Mouse (Mus musculus): Measurements from ENCODE around the gene Acnat1. TPM values are rescaled to one million over a fixed set of nuclear protein-coding genes. Genes with fewer than 3 reads are reported as not detected.
"Not testable (repeated sequence)": the region's sequence is repeated elsewhere in the genome, so short reads cannot be mapped to it uniquely, and the experiment has no call there.

Gene Acnat1
- 0.18 TPM in 1 of 2 replicates, not detected in the other for polyA plus RNA-seq (2015; fragmentation: Nextera tagmentation; extraction: Ambion mirVana)

GRCm38 (mm10) chr4:49473435-49474100 lies at the start of gene Acnat1:
TSS of gene Acnat1 (minus strand) at chr4:49473912.
- Histone ChIP-seq H3K4me1 (0 out of 2 replicates have a peak, but pooled peaks cover 5% of the 10 kb centered on the region), H3K4me2 (no peak within 1 kb of the TSS), H3K27ac (no peak within 1 kb of the TSS), H3K27me3 (no peaks in the 10 kb centered on the region), H3K9ac (no peak within 1 kb of the TSS), H3K9me3 (no peaks in the 10 kb centered on the region), H3K36me3 (no peaks in the 10 kb centered on the region), H3K4me3 (no peak within 1 kb of the TSS)
- no peak for ATAC-seq (ENCODE audit: insufficient number of reproducible peaks, insufficient read depth, low FRiP score, low TSS enrichment, low read depth)
- 47% methylated on average over 3 of the region's 3 CpGs for WGBS

- H3K36me3 ChIP-seq = peaks cover 47% of the 10 kb centered on the region
- H3K27ac ChIP-seq = no peak overlapping the region
- ATAC-seq (ENCODE audit: insufficient number of reproducible peaks, insufficient read depth, low FRiP score, low TSS enrichment, low read depth) = no peak
- peak overlapping the region; percentile 59; the same call in 1 of the 2 replicates for H3K4me2 ChIP-seq
- WGBS = 86% methylated on average over 9 of the region's 9 CpGs
- H3K4me1 ChIP-seq = peaks cover 15% of the 10 kb centered on the region
- no peaks in the 10 kb centered on the region for H3K9me3 ChIP-seq
- no peak overlapping the region for H3K9ac ChIP-seq
- H3K4me3 ChIP-seq = no peak overlapping the region
- H3K27me3 ChIP-seq = no peaks in the 10 kb centered on the region
Measured at GRCm38 (mm10) chr4:49522576-49522975, 48.9 kb upstream of the Acnat1 start.

- ATAC-seq (ENCODE audit: insufficient number of reproducible peaks, insufficient read depth, low FRiP score, low TSS enrichment, low read depth) = peak; percentile 22; the same call in 1 of the 2 replicates
- Histone ChIP-seq H3K4me2 (peak overlapping the region; percentile 59), H3K9me3 (no peaks in the 10 kb centered on the region), H3K9ac (peak overlapping the region; percentile 82), H3K27me3 (no peaks in the 10 kb centered on the region), H3K4me3 (peak overlapping the region; percentile 73), H3K27ac (no peak overlapping the region), H3K4me1 (peaks cover 15% of the 10 kb centered on the region), H3K36me3 (peaks cover 46% of the 10 kb centered on the region)
- WGBS = under 1% methylated on average over 17 of the region's 17 CpGs
Measured at GRCm38 (mm10) chr4:49521346-49521745, 47.6 kb upstream of the Acnat1 start.

GRCm38 (mm10) chr4:49520572-49521340 lies 47.0 kb upstream of the Acnat1 start, which contains the start of the genes Mrpl50 and Zfp189:
TSS of gene Mrpl50 (minus strand) at chr4:49521093.
TSS of gene Zfp189 (plus strand) at chr4:49521176.
- H3K27ac ChIP-seq = peak within 1 kb of the TSS; percentile 82
- peak within 1 kb of the TSS; percentile 73 for H3K4me3 ChIP-seq
- peaks cover 15% of the 10 kb centered on the region for H3K4me1 ChIP-seq
- no peaks in the 10 kb centered on the region for H3K27me3 ChIP-seq
- H3K36me3 ChIP-seq = peaks cover 42% of the 10 kb centered on the region
- H3K4me2 ChIP-seq = peak within 1 kb of the TSS; percentile 65
- H3K9ac ChIP-seq = peak within 1 kb of the TSS; percentile 82
- peak; percentile 99 for ATAC-seq (ENCODE audit: insufficient number of reproducible peaks, insufficient read depth, low FRiP score, low TSS enrichment, low read depth)
- WGBS = under 1% methylated on average over 41 of the region's 41 CpGs
- H3K9me3 ChIP-seq = no peaks in the 10 kb centered on the region

GRCm38 (mm10) chr4:49519476-49519875 lies 45.8 kb upstream of the Acnat1 start:
- H3K4me3 ChIP-seq = 0 out of 2 replicates have a peak overlapping the region, but pooled peaks have one; percentile 11
- H3K4me2 ChIP-seq = peak overlapping the region; percentile 65
- no peak overlapping the region for H3K9ac ChIP-seq
- H3K4me1 ChIP-seq = peaks cover 15% of the 10 kb centered on the region
- H3K36me3 ChIP-seq = peaks cover 35% of the 10 kb centered on the region
- no peak for ATAC-seq (ENCODE audit: insufficient number of reproducible peaks, insufficient read depth, low FRiP score, low TSS enrichment, low read depth)
- no peaks in the 10 kb centered on the region for H3K27me3 ChIP-seq
- H3K9me3 ChIP-seq = no peaks in the 10 kb centered on the region
- WGBS = 71% methylated on average over 5 of the region's 5 CpGs
- no peak overlapping the region for H3K27ac ChIP-seq

- WGBS = 93% methylated on average over 6 of the region's 6 CpGs
- Histone ChIP-seq H3K27me3 (no peaks in the 10 kb centered on the region), H3K4me2 (no peak overlapping the region), H3K27ac (no peak overlapping the region), H3K9me3 (no peaks in the 10 kb centered on the region), H3K9ac (no peak overlapping the region), H3K4me1 (peaks cover 2% of the 10 kb centered on the region; the same call in 1 of the 2 replicates), H3K4me3 (no peak overlapping the region), H3K36me3 (peaks cover 40% of the 10 kb centered on the region)
- ATAC-seq (ENCODE audit: insufficient number of reproducible peaks, insufficient read depth, low FRiP score, low TSS enrichment, low read depth) = no peak
Measured at GRCm38 (mm10) chr4:49514441-49514840, 40.7 kb upstream of the Acnat1 start.

- no peak overlapping the region for H3K4me3 ChIP-seq
- H3K4me1 ChIP-seq = no peaks in the 10 kb centered on the region
- WGBS = 31% methylated on average over 4 of the region's 4 CpGs
- H3K27me3 ChIP-seq = no peaks in the 10 kb centered on the region
- H3K4me2 ChIP-seq = no peak overlapping the region
- H3K9ac ChIP-seq = no peak overlapping the region
- H3K9me3 ChIP-seq = no peaks in the 10 kb centered on the region
- peaks cover 32% of the 10 kb centered on the region for H3K36me3 ChIP-seq
- no peak for ATAC-seq (ENCODE audit: insufficient number of reproducible peaks, insufficient read depth, low FRiP score, low TSS enrichment, low read depth)
- H3K27ac ChIP-seq = no peak overlapping the region
Measured at GRCm38 (mm10) chr4:49512636-49513035, 38.9 kb upstream of the Acnat1 start.

- 96% methylated on average over 1 of the region's 1 CpGs for WGBS
- H3K27me3 ChIP-seq; H3K27ac ChIP-seq; H3K9ac ChIP-seq; ATAC-seq (ENCODE audit: insufficient number of reproducible peaks, insufficient read depth, low FRiP score, low TSS enrichment, low read depth); H3K4me3 ChIP-seq; H3K4me1 ChIP-seq; H3K9me3 ChIP-seq; H3K4me2 ChIP-seq: not testable (repeated sequence)
- peaks cover 26% of the 10 kb centered on the region for H3K36me3 ChIP-seq
Measured at GRCm38 (mm10) chr4:49510236-49510835, 36.6 kb upstream of the Acnat1 start.

GRCm38 (mm10) chr4:49509183-49509582 lies 35.5 kb upstream of the Acnat1 start:
- Histone ChIP-seq H3K9ac (no peak overlapping the region), H3K27me3 (no peaks in the 10 kb centered on the region), H3K9me3 (no peaks in the 10 kb centered on the region), H3K4me1 (no peaks in the 10 kb centered on the region), H3K27ac (no peak overlapping the region), H3K4me2 (no peak overlapping the region), H3K36me3 (peaks cover 21% of the 10 kb centered on the region), H3K4me3 (no peak overlapping the region)
- 91% methylated on average over 2 of the region's 2 CpGs for WGBS
- ATAC-seq (ENCODE audit: insufficient number of reproducible peaks, insufficient read depth, low FRiP score, low TSS enrichment, low read depth) = no peak

GRCm38 (mm10) chr4:49506386-49506785 lies 32.7 kb upstream of the Acnat1 start, which contains the start of gene Baat:
TSS of gene Baat (minus strand) at chr4:49506557.
- H3K4me3 ChIP-seq = no peak within 1 kb of the TSS
- WGBS = 70% methylated on average over 3 of the region's 3 CpGs
- no peaks in the 10 kb centered on the region for H3K27me3 ChIP-seq
- no peak within 1 kb of the TSS for H3K27ac ChIP-seq
- H3K4me1 ChIP-seq = no peaks in the 10 kb centered on the region
- H3K4me2 ChIP-seq = no peak within 1 kb of the TSS
- H3K36me3 ChIP-seq = no peaks in the 10 kb centered on the region
- H3K9ac ChIP-seq = no peak within 1 kb of the TSS
- no peaks in the 10 kb centered on the region for H3K9me3 ChIP-seq
- no peak for ATAC-seq (ENCODE audit: insufficient number of reproducible peaks, insufficient read depth, low FRiP score, low TSS enrichment, low read depth)

- H3K27me3 ChIP-seq = no peaks in the 10 kb centered on the region
- no peaks in the 10 kb centered on the region for H3K36me3 ChIP-seq
- H3K4me1 ChIP-seq = no peaks in the 10 kb centered on the region
- no peak overlapping the region for H3K4me3 ChIP-seq
- no peak overlapping the region for H3K27ac ChIP-seq
- no peak overlapping the region for H3K4me2 ChIP-seq
- no peaks in the 10 kb centered on the region for H3K9me3 ChIP-seq
- ATAC-seq (ENCODE audit: insufficient number of reproducible peaks, insufficient read depth, low FRiP score, low TSS enrichment, low read depth) = no peak
- H3K9ac ChIP-seq = no peak overlapping the region
- 90% methylated on average over 1 of the region's 1 CpGs for WGBS
Measured at GRCm38 (mm10) chr4:49503563-49503962, 29.9 kb upstream of the Acnat1 start.
